Mouse (Mus musculus): ENCODE results near the gene Zmiz1. TPM values are rescaled to one million over a fixed set of nuclear protein-coding genes. Genes with fewer than 3 reads are reported as not detected.

Zmiz1 gene
- polyA plus RNA-seq, 1 experiment from 2014 or later = 77.3 TPM

- no peak overlapping the region for H3K4me3 ChIP-seq
- no peak for ATAC-seq (replicated peaks)
- peaks cover 16% of the 10 kb centered on the region; the same call in 1 of the 2 replicates for H3K4me1 ChIP-seq
- no peak overlapping the region for H3K9ac ChIP-seq
- H3K27ac ChIP-seq = no peak overlapping the region
- no peaks in the 10 kb centered on the region for H3K27me3 ChIP-seq (replicated peaks)
- H3K36me3 ChIP-seq (replicated peaks) = no peaks in the 10 kb centered on the region
- WGBS = 89% methylated on average over 2 of the region's 2 CpGs
- no peak overlapping the region for H3K4me2 ChIP-seq
- no peaks in the 10 kb centered on the region for H3K9me3 ChIP-seq
These were observed 79.5 kb downstream of the Zmiz1 start for GRCm38 (mm10) chr14:25538522-25538921.

GRCm38 (mm10) chr14:25539493-25540116 lies 80.6 kb downstream of the Zmiz1 start:
- no peak overlapping the region for H3K4me3 ChIP-seq
- WGBS = 78% methylated on average over 10 of the region's 10 CpGs

DNA sequence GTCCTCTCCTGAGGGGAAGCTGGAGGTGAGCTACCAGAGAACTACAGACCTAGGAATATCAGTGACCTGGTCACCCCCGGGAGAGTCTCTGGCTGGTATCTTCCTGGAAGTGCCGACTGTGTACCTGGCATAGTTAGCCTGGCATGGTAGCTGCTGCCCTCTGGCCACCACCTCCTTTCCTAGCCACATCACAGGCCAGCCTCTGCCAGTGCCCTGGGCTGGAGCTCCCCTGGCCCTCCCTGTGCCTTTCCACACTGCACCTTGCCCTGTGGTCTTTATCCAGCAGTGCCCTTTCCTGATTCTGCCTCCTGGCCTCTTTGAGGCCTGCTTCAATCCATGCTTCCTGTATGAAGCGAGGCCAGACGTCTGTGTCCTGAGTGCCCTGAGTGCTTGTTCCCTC lies 81.2 kb downstream of the Zmiz1 start:
- H3K4me2 ChIP-seq = no peak overlapping the region
- no peak overlapping the region for H3K4me3 ChIP-seq
- no peaks in the 10 kb centered on the region for H3K27me3 ChIP-seq (replicated peaks)
- no peaks in the 10 kb centered on the region for H3K36me3 ChIP-seq (replicated peaks)
- H3K4me1 ChIP-seq = peaks cover 14% of the 10 kb centered on the region; the same call in 1 of the 2 replicates
- H3K27ac ChIP-seq = peak overlapping the region; percentile 31; the same call in 1 of the 2 replicates
- ATAC-seq (replicated peaks) = no peak
- no peak overlapping the region for H3K9ac ChIP-seq
- 80% methylated on average over 4 of the region's 4 CpGs for whole genome bisulfite sequencing
- H3K9me3 ChIP-seq = no peaks in the 10 kb centered on the region

More at GRCm38 (mm10) chr14:25539493-25540116, 80.6 kb downstream of the Zmiz1 start:
- Histone ChIP-seq H3K9ac (no peak overlapping the region), H3K36me3 (replicated peaks) (no peaks in the 10 kb centered on the region), H3K27ac (no peak overlapping the region), H3K4me1 (peaks cover 14% of the 10 kb centered on the region; the same call in 1 of the 2 replicates), H3K9me3 (no peaks in the 10 kb centered on the region), H3K4me2 (no peak overlapping the region), H3K27me3 (replicated peaks) (no peaks in the 10 kb centered on the region)
- no peak for ATAC-seq (replicated peaks)

DNA sequence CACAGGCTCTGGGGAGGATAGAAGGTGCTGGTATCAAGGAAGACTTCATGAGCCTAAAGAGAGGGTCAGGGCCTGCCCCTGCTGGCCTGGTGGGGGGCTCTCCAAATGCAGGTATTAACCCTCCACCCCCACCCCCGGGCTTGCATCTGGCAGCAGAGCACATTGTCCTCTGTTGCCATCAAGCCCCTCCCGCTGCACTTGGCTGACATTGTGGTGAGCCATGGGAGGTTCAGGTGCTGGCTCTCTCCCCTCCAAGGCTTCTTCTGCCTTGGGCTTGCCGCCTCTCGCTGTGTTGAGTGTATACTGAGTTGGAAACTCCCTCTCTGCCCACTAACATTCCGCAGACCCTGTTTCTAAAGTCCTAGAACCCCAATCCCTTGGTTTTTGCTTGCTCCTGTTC lies 82.2 kb downstream of the Zmiz1 start:
- WGBS = 82% methylated on average over 5 of the region's 5 CpGs
- ATAC-seq (replicated peaks) = no peak
- H3K4me2 ChIP-seq = no peak overlapping the region
- no peak overlapping the region for H3K4me3 ChIP-seq
- H3K36me3 ChIP-seq (replicated peaks) = no peaks in the 10 kb centered on the region
- no peak overlapping the region for H3K27ac ChIP-seq
- H3K9ac ChIP-seq = no peak overlapping the region
- H3K4me1 ChIP-seq = peaks cover 15% of the 10 kb centered on the region; the same call in 1 of the 2 replicates
- H3K27me3 ChIP-seq (replicated peaks) = no peaks in the 10 kb centered on the region
- no peaks in the 10 kb centered on the region for H3K9me3 ChIP-seq

GRCm38 (mm10) chr14:25543098-25543497 lies 84.1 kb downstream of the Zmiz1 start:
- H3K27ac ChIP-seq = no peak overlapping the region
- H3K27me3 ChIP-seq (replicated peaks) = no peaks in the 10 kb centered on the region
- no peak overlapping the region for H3K9ac ChIP-seq
- WGBS = 94% methylated on average over 4 of the region's 4 CpGs
- no peak overlapping the region for H3K4me3 ChIP-seq
- H3K4me2 ChIP-seq = no peak overlapping the region
- ATAC-seq (replicated peaks) = no peak
- no peaks in the 10 kb centered on the region for H3K9me3 ChIP-seq
- peaks cover 31% of the 10 kb centered on the region for H3K4me1 ChIP-seq
- H3K36me3 ChIP-seq (replicated peaks) = no peaks in the 10 kb centered on the region

GRCm38 (mm10) chr14:25543927-25544326 lies 84.9 kb downstream of the Zmiz1 start:
- H3K4me1 ChIP-seq = peaks cover 39% of the 10 kb centered on the region
- H3K4me2 ChIP-seq = no peak overlapping the region
- 92% methylated on average over 4 of the region's 4 CpGs for WGBS
- no peaks in the 10 kb centered on the region for H3K27me3 ChIP-seq (replicated peaks)
- ATAC-seq (replicated peaks) = no peak
- no peak overlapping the region for H3K9ac ChIP-seq
- H3K27ac ChIP-seq = no peak overlapping the region
- no peaks in the 10 kb centered on the region for H3K36me3 ChIP-seq (replicated peaks)
- no peak overlapping the region for H3K4me3 ChIP-seq
- no peaks in the 10 kb centered on the region for H3K9me3 ChIP-seq

GRCm38 (mm10) chr14:25546852-25547621 lies 88.1 kb downstream of the Zmiz1 start:
- H3K9ac ChIP-seq = no peak overlapping the region
- peaks cover 58% of the 10 kb centered on the region for H3K4me1 ChIP-seq
- no peak overlapping the region for H3K4me2 ChIP-seq
- H3K4me3 ChIP-seq = no peak overlapping the region
- ATAC-seq (replicated peaks) = no peak
- no peaks in the 10 kb centered on the region for H3K27me3 ChIP-seq (replicated peaks)
- peak overlapping the region; percentile 70; the same call in 1 of the 2 replicates for H3K27ac ChIP-seq
- H3K36me3 ChIP-seq (replicated peaks) = no peaks in the 10 kb centered on the region
- H3K9me3 ChIP-seq = no peaks in the 10 kb centered on the region
- WGBS = 57% methylated on average over 14 of the region's 14 CpGs

- Histone ChIP-seq H3K4me3 (no peak overlapping the region), H3K9me3 (no peaks in the 10 kb centered on the region), H3K4me1 (peaks cover 58% of the 10 kb centered on the region), H3K9ac (no peak overlapping the region), H3K4me2 (no peak overlapping the region), H3K27ac (peak overlapping the region; percentile 70), H3K36me3 (replicated peaks) (no peaks in the 10 kb centered on the region), H3K27me3 (replicated peaks) (no peaks in the 10 kb centered on the region)
- ATAC-seq (replicated peaks) = no peak
- WGBS = 81% methylated on average over 9 of the region's 9 CpGs
These were observed 88.9 kb downstream of the Zmiz1 start for GRCm38 (mm10) chr14:25547882-25548281.

- Histone ChIP-seq H3K9ac (no peak overlapping the region), H3K4me1 (peaks cover 65% of the 10 kb centered on the region), H3K9me3 (no peaks in the 10 kb centered on the region), H3K4me3 (no peak overlapping the region), H3K36me3 (replicated peaks) (no peaks in the 10 kb centered on the region), H3K27ac (peak overlapping the region; percentile 70), H3K4me2 (no peak overlapping the region), H3K27me3 (replicated peaks) (no peaks in the 10 kb centered on the region)
- no peak for ATAC-seq (replicated peaks)
- 73% methylated on average over 6 of the region's 6 CpGs for WGBS
These were observed 89.7 kb downstream of the Zmiz1 start for GRCm38 (mm10) chr14:25548650-25549049.

DNA sequence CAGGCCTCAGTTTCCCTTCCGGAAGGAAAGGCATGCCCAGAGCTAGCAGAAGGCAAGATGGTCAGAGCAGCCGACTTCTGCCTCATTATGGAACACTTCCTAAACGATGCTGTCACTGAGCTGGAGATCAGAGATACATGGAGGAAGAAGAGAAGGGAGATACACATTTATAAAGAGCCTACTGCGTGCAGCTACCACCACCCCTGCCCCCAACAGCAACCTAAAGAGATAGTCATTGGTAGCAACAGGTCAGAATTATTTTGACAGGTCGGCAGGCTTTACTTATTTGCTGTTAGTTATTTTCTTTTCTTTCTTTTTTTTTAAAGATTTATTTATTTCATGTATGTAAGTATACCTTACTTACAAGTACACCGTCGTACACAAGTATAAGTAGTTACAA lies 90.1 kb downstream of the Zmiz1 start:
- 86% methylated on average over 7 of the region's 7 CpGs for WGBS
- H3K9ac ChIP-seq = no peak overlapping the region
- no peak for ATAC-seq (replicated peaks)
- peaks cover 68% of the 10 kb centered on the region for H3K4me1 ChIP-seq
- no peaks in the 10 kb centered on the region for H3K27me3 ChIP-seq (replicated peaks)
- H3K4me3 ChIP-seq = no peak overlapping the region
- no peaks in the 10 kb centered on the region for H3K36me3 ChIP-seq (replicated peaks)
- H3K4me2 ChIP-seq = no peak overlapping the region
- H3K27ac ChIP-seq = peak overlapping the region; percentile 85
- H3K9me3 ChIP-seq = no peaks in the 10 kb centered on the region

DNA sequence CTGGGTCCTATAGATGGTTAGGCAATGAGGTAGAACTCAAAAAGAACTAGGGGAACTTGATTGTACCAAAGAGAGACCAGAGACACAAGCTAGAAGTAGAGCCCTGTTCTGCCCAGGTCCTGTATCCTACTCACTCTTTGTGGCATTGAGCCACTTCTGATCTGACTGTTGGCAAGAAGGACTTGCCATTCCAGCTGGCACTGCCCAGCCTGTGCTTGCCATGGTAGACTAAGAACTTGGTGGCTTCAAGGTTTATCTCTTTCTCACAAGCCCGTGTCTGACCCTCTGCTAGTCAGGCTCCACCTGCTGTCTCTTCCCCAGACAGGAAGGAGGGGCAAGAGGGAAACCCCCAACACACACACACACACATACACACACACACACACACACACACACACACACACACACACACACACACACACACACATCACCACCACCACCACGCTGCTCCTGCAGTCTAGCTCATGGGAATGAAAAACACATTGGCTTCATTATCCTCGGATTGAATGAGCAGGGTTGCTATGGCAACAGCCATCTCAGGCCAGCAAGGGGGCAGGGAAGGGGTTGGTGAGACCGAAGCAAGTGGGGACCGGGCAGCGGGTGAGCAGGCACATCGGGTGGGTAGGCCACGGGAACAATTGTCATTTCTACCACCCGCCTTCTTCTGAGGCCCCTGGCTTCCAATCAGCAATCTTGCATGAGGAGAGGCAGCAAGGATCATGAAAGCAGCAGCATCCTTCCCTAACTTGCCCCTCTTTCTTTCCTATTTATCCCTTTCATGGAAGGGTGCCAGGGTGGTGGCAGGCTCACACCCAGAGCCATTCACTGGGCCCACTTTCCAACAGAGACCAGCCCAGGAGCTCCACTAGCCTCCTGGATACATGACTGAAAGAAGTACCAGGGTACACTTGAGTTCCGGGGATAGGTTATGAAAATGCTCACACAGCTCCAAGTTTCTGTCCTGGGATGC lies 91.2 kb downstream of the Zmiz1 start:
- peak; percentile 78 for ATAC-seq (replicated peaks)
- WGBS = 23% methylated on average over 10 of the region's 10 CpGs
- peak overlapping the region; percentile 21; the same call in 1 of the 2 replicates for H3K4me2 ChIP-seq

GRCm38 (mm10) chr14:25551731-25552130 lies 92.7 kb downstream of the Zmiz1 start:
- no peaks in the 10 kb centered on the region for H3K36me3 ChIP-seq (replicated peaks)
- no peak overlapping the region for H3K4me3 ChIP-seq
- H3K27ac ChIP-seq = peak overlapping the region; percentile 51; the same call in 1 of the 2 replicates
- WGBS = 28% methylated on average over 2 of the region's 2 CpGs
- no peaks in the 10 kb centered on the region for H3K27me3 ChIP-seq (replicated peaks)
- ATAC-seq (replicated peaks) = no peak
- no peak overlapping the region for H3K4me2 ChIP-seq
- H3K4me1 ChIP-seq = peaks cover 81% of the 10 kb centered on the region
- no peaks in the 10 kb centered on the region for H3K9me3 ChIP-seq
- H3K9ac ChIP-seq = no peak overlapping the region

More for the DNA sequence above, 91.2 kb downstream of the Zmiz1 start:
- Histone ChIP-seq H3K36me3 (replicated peaks) (no peaks in the 10 kb centered on the region), H3K9me3 (no peaks in the 10 kb centered on the region), H3K27ac (peak overlapping the region; percentile 85), H3K9ac (no peak overlapping the region), H3K27me3 (replicated peaks) (no peaks in the 10 kb centered on the region), H3K4me1 (peaks cover 78% of the 10 kb centered on the region), H3K4me3 (no peak overlapping the region)
